Mouse (Mus musculus) 416B (cell line): ENCODE data around the gene Igf2bp3.

Experiments
- DNase-seq: peaks from one replicate; pipeline ENCODE4 v3.0.0; 2011; ENCODE audit warnings: low read depth

The Igf2bp3 gene

GRCm38 (mm10) chr6:49132352-49133090 lies 82.2 kb downstream of the Igf2bp3 start:
- DNase-seq: no peak

GRCm38 (mm10) chr6:49131855-49132254 lies 82.9 kb downstream of the Igf2bp3 start:
- DNase-seq: no peak

- peak; percentile 15 for DNase-seq
Measured at GRCm38 (mm10) chr6:49130328-49130727, 84.4 kb downstream of the Igf2bp3 start.

GRCm38 (mm10) chr6:49120370-49120769 lies 94.4 kb downstream of the Igf2bp3 start:
- no peak for DNase-seq

- DNase-seq: no peak
Measured at GRCm38 (mm10) chr6:49119462-49120135, 95.2 kb downstream of the Igf2bp3 start.

- no peak for DNase-seq
Measured at GRCm38 (mm10) chr6:49118446-49118845, 96.3 kb downstream of the Igf2bp3 start.

GRCm38 (mm10) chr6:49116241-49116640 lies 98.5 kb downstream of the Igf2bp3 start:
- no peak for DNase-seq

- DNase-seq: no peak
Measured at GRCm38 (mm10) chr6:49115550-49115949, 99.2 kb downstream of the Igf2bp3 start.

- no peak for DNase-seq
Measured at GRCm38 (mm10) chr6:49114457-49114856, 100.3 kb downstream of the Igf2bp3 start.

GRCm38 (mm10) chr6:49113895-49114294 lies 100.9 kb downstream of the Igf2bp3 start:
- DNase-seq: no peak

GRCm38 (mm10) chr6:49109196-49109595 lies 105.6 kb downstream of the Igf2bp3 start:
- no peak for DNase-seq

GRCm38 (mm10) chr6:49106746-49107500 lies 107.8 kb downstream of the Igf2bp3 start:
- DNase-seq: no peak

- no peak for DNase-seq
Measured at GRCm38 (mm10) chr6:49099086-49099485, 115.7 kb downstream of the Igf2bp3 start.

GRCm38 (mm10) chr6:49097596-49098110 lies 117.1 kb downstream of the Igf2bp3 start:
- no peak for DNase-seq

- no peak for DNase-seq
Measured at GRCm38 (mm10) chr6:49096933-49097461, 117.8 kb downstream of the Igf2bp3 start.

GRCm38 (mm10) chr6:49096421-49096820 lies 118.3 kb downstream of the Igf2bp3 start:
- no peak for DNase-seq

- no peak for DNase-seq
Measured at GRCm38 (mm10) chr6:49094968-49095367, 119.8 kb downstream of the Igf2bp3 start.

GRCm38 (mm10) chr6:49083008-49083407 lies 131.7 kb downstream of the Igf2bp3 start:
- DNase-seq: no peak

GRCm38 (mm10) chr6:49079313-49079712 lies 135.4 kb downstream of the Igf2bp3 start:
- peak; percentile 18 for DNase-seq

- DNase-seq: no peak
Measured at GRCm38 (mm10) chr6:49077894-49078293, 136.9 kb downstream of the Igf2bp3 start.

- DNase-seq: no peak
Measured at GRCm38 (mm10) chr6:49074117-49074490, 140.7 kb downstream of the Igf2bp3 start.
